Mouse (Mus musculus): ENCODE measurements around the gene Hunk. TPM values are rescaled to one million over a fixed set of nuclear protein-coding genes. Genes with fewer than 3 reads are reported as not detected.
A peak's percentile ranks its signal among the peaks of the same experiment; 100 is the strongest.

Hunk gene
- polyA plus RNA-seq, 1 experiment: 0.71 TPM

GRCm38 (mm10) chr16:90394761-90395160, 8.9 kb downstream of the Hunk start:
- no peak overlapping the region for H3ac ChIP-seq (ENCODE audit: control insufficient read depth, insufficient read length, low read depth)
- H3K79me3 ChIP-seq (ENCODE audit: low read depth): no peaks in the 10 kb centered on the region
- no peaks in the 10 kb centered on the region for H3K27me3 ChIP-seq (ENCODE audit: control insufficient read depth, insufficient read depth, insufficient read length)
- H3K79me2 ChIP-seq (ENCODE audit: control insufficient read depth, insufficient read depth): no peaks in the 10 kb centered on the region
- H3K36me3 ChIP-seq (ENCODE audit: control insufficient read depth, insufficient read depth): no peaks in the 10 kb centered on the region
- TF ChIP-seq CTCF (IDR thresholded peaks at IDR 0.05; ENCODE audit: control insufficient read depth, insufficient read depth, insufficient read length): no peak
- no peak for TF ChIP-seq MYOD1 (IDR thresholded peaks at IDR 0.05; ENCODE audit: control insufficient read depth, insufficient read length, low read depth)
- no peak for TF ChIP-seq USF1 (IDR thresholded peaks at IDR 0.05; ENCODE audit: low read depth)
- no peak for TF ChIP-seq FOSL1 (IDR thresholded peaks at IDR 0.05; ENCODE audit: insufficient read depth, low read length, poor library complexity, severe bottlenecking)
- TF ChIP-seq CEBPB (IDR thresholded peaks at IDR 0.05; ENCODE audit: low read depth): no peak
- no peak for TF ChIP-seq MYOG (IDR thresholded peaks at IDR 0.05; ENCODE audit: control insufficient read depth, extremely low read depth, insufficient read length)
- TF ChIP-seq MAX (IDR thresholded peaks at IDR 0.05): no peak
- H3K4me3 ChIP-seq (ENCODE audit: insufficient read depth, poor library complexity, severe bottlenecking): no peak overlapping the region

- Histone ChIP-seq H3K79me2 (ENCODE audit: control insufficient read depth, insufficient read depth) (no peaks in the 10 kb centered on the region), H3K4me3 (ENCODE audit: insufficient read depth, poor library complexity, severe bottlenecking) (no peak overlapping the region), H3K27me3 (ENCODE audit: control insufficient read depth, insufficient read depth, insufficient read length) (no peaks in the 10 kb centered on the region), H3K36me3 (ENCODE audit: control insufficient read depth, insufficient read depth) (no peaks in the 10 kb centered on the region), H3ac (ENCODE audit: control insufficient read depth, insufficient read length, low read depth) (no peak overlapping the region), H3K79me3 (ENCODE audit: low read depth) (no peaks in the 10 kb centered on the region)
- no peak for TF ChIP-seq USF1 (IDR thresholded peaks at IDR 0.05; ENCODE audit: low read depth)
- TF ChIP-seq CTCF (IDR thresholded peaks at IDR 0.05; ENCODE audit: control insufficient read depth, insufficient read depth, insufficient read length): no peak
- no peak for TF ChIP-seq MYOG (IDR thresholded peaks at IDR 0.05; ENCODE audit: control insufficient read depth, extremely low read depth, insufficient read length)
- TF ChIP-seq MYOD1 (IDR thresholded peaks at IDR 0.05; ENCODE audit: control insufficient read depth, insufficient read length, low read depth): no peak
- TF ChIP-seq CEBPB (IDR thresholded peaks at IDR 0.05; ENCODE audit: low read depth): no peak
- TF ChIP-seq MAX (IDR thresholded peaks at IDR 0.05): no peak
- no peak for TF ChIP-seq FOSL1 (IDR thresholded peaks at IDR 0.05; ENCODE audit: insufficient read depth, low read length, poor library complexity, severe bottlenecking)
These were observed 10.3 kb downstream of the Hunk start for GRCm38 (mm10) chr16:90395996-90396556.

- no peaks in the 10 kb centered on the region for H3K79me2 ChIP-seq (ENCODE audit: control insufficient read depth, insufficient read depth)
- H3K36me3 ChIP-seq (ENCODE audit: control insufficient read depth, insufficient read depth): no peaks in the 10 kb centered on the region
- no peaks in the 10 kb centered on the region for H3K79me3 ChIP-seq (ENCODE audit: low read depth)
- H3ac ChIP-seq (ENCODE audit: control insufficient read depth, insufficient read length, low read depth): no peak overlapping the region
- H3K4me3 ChIP-seq (ENCODE audit: insufficient read depth, poor library complexity, severe bottlenecking): no peak overlapping the region
- TF ChIP-seq MYOG (IDR thresholded peaks at IDR 0.05; ENCODE audit: control insufficient read depth, extremely low read depth, insufficient read length) (no peak), CEBPB (IDR thresholded peaks at IDR 0.05; ENCODE audit: low read depth) (no peak), FOSL1 (IDR thresholded peaks at IDR 0.05; ENCODE audit: insufficient read depth, low read length, poor library complexity, severe bottlenecking) (no peak)
- H3K27me3 ChIP-seq (ENCODE audit: control insufficient read depth, insufficient read depth, insufficient read length): no peaks in the 10 kb centered on the region
These were observed 11.1 kb downstream of the Hunk start for GRCm38 (mm10) chr16:90396882-90397281.

GRCm38 (mm10) chr16:90400314-90400713, 14.5 kb downstream of the Hunk start:
- no peak overlapping the region for H3ac ChIP-seq (ENCODE audit: control insufficient read depth, insufficient read length, low read depth)
- no peaks in the 10 kb centered on the region for H3K36me3 ChIP-seq (ENCODE audit: control insufficient read depth, insufficient read depth)
- no peak overlapping the region for H3K4me3 ChIP-seq (ENCODE audit: insufficient read depth, poor library complexity, severe bottlenecking)
- no peaks in the 10 kb centered on the region for H3K79me3 ChIP-seq (ENCODE audit: low read depth)
- no peaks in the 10 kb centered on the region for H3K79me2 ChIP-seq (ENCODE audit: control insufficient read depth, insufficient read depth)
- no peak for TF ChIP-seq FOSL1 (IDR thresholded peaks at IDR 0.05; ENCODE audit: insufficient read depth, low read length, poor library complexity, severe bottlenecking)
- no peak for TF ChIP-seq MYOD1 (IDR thresholded peaks at IDR 0.05; ENCODE audit: control insufficient read depth, insufficient read length, low read depth)
- no peak for TF ChIP-seq USF1 (IDR thresholded peaks at IDR 0.05; ENCODE audit: low read depth)
- TF ChIP-seq MAX (IDR thresholded peaks at IDR 0.05): no peak
- no peak for TF ChIP-seq MYOG (IDR thresholded peaks at IDR 0.05; ENCODE audit: control insufficient read depth, extremely low read depth, insufficient read length)
- no peak for TF ChIP-seq CEBPB (IDR thresholded peaks at IDR 0.05; ENCODE audit: low read depth)
- TF ChIP-seq CTCF (IDR thresholded peaks at IDR 0.05; ENCODE audit: control insufficient read depth, insufficient read depth, insufficient read length): no peak
- no peaks in the 10 kb centered on the region for H3K27me3 ChIP-seq (ENCODE audit: control insufficient read depth, insufficient read depth, insufficient read length)

- no peak overlapping the region for H3K4me3 ChIP-seq (ENCODE audit: insufficient read depth, poor library complexity, severe bottlenecking)
- H3K27me3 ChIP-seq (ENCODE audit: control insufficient read depth, insufficient read depth, insufficient read length): no peaks in the 10 kb centered on the region
- H3ac ChIP-seq (ENCODE audit: control insufficient read depth, insufficient read length, low read depth): no peak overlapping the region
- no peaks in the 10 kb centered on the region for H3K79me3 ChIP-seq (ENCODE audit: low read depth)
- peak; percentile 71 for TF ChIP-seq USF1 (IDR thresholded peaks at IDR 0.05; ENCODE audit: low read depth)
- no peak for TF ChIP-seq FOSL1 (IDR thresholded peaks at IDR 0.05; ENCODE audit: insufficient read depth, low read length, poor library complexity, severe bottlenecking)
- no peaks in the 10 kb centered on the region for H3K79me2 ChIP-seq (ENCODE audit: control insufficient read depth, insufficient read depth)
- no peaks in the 10 kb centered on the region for H3K36me3 ChIP-seq (ENCODE audit: control insufficient read depth, insufficient read depth)
These were observed 15.3 kb downstream of the Hunk start for GRCm38 (mm10) chr16:90400906-90401666.

GRCm38 (mm10) chr16:90402292-90402691, 16.5 kb downstream of the Hunk start:
- Histone ChIP-seq H3K79me3 (ENCODE audit: low read depth) (no peaks in the 10 kb centered on the region), H3ac (ENCODE audit: control insufficient read depth, insufficient read length, low read depth) (no peak overlapping the region), H3K27me3 (ENCODE audit: control insufficient read depth, insufficient read depth, insufficient read length) (no peaks in the 10 kb centered on the region), H3K36me3 (ENCODE audit: control insufficient read depth, insufficient read depth) (no peaks in the 10 kb centered on the region), H3K4me3 (ENCODE audit: insufficient read depth, poor library complexity, severe bottlenecking) (no peak overlapping the region), H3K79me2 (ENCODE audit: control insufficient read depth, insufficient read depth) (no peaks in the 10 kb centered on the region)
- TF ChIP-seq FOSL1 (IDR thresholded peaks at IDR 0.05; ENCODE audit: insufficient read depth, low read length, poor library complexity, severe bottlenecking) (no peak), MYOG (IDR thresholded peaks at IDR 0.05; ENCODE audit: control insufficient read depth, extremely low read depth, insufficient read length) (no peak), MYOD1 (IDR thresholded peaks at IDR 0.05; ENCODE audit: control insufficient read depth, insufficient read length, low read depth) (no peak), CTCF (IDR thresholded peaks at IDR 0.05; ENCODE audit: control insufficient read depth, insufficient read depth, insufficient read length) (no peak), CEBPB (IDR thresholded peaks at IDR 0.05; ENCODE audit: low read depth) (no peak), MAX (IDR thresholded peaks at IDR 0.05) (no peak), USF1 (IDR thresholded peaks at IDR 0.05; ENCODE audit: low read depth) (no peak)
